Mouse (Mus musculus) stomach, postnatal 0 days (tissue): ENCODE data around the gene Sec1. TPM values are rescaled to one million over a fixed set of nuclear protein-coding genes. Genes with fewer than 3 reads are reported as not detected.

Experiments used
- ATAC-seq: fragments of 200-750 bp; cut with Nextera tagmentation; 2 replicates; pipeline ENCODE4 v1.8.0; 2017; ENCODE audit not compliant: low FRiP score, low TSS enrichment
- DNase-seq: peaks from one replicate; pipeline ENCODE4 v3.0.0-alpha.2; 2016; ENCODE audit warnings: low spot score
- H3K27ac ChIP-seq: fragments of 300-500 bp; sonication (generic); replicated peaks from 2 replicates; pipeline ENCODE4 v1.5.1; 2014; ENCODE audit warnings: mild to moderate bottlenecking, control low read depth
- H3K27me3 ChIP-seq: fragments of 300-500 bp; sonication (generic); 2 replicates; pipeline ENCODE4 v1.6.1; 2014; ENCODE audit warnings: low read length; ENCODE audit not compliant: control insufficient read depth, insufficient read depth
- H3K36me3 ChIP-seq: fragments of 300-500 bp; sonication (generic); 2 replicates; pipeline ENCODE4 v1.6.1; 2014; ENCODE audit warnings: low read length, mixed read lengths; ENCODE audit not compliant: control insufficient read depth, insufficient read depth
- H3K4me1 ChIP-seq: fragments of 300-500 bp; sonication (generic); replicated peaks from 2 replicates; pipeline ENCODE4 v1.6.1; 2014; ENCODE audit warnings: antibody characterized with exemption; ENCODE audit not compliant: control insufficient read depth, insufficient read depth
- H3K4me2 ChIP-seq: fragments of 300-500 bp; sonication (generic); replicated peaks from 2 replicates; pipeline ENCODE4 v1.6.1; 2014; ENCODE audit warnings: low read depth, mild to moderate bottlenecking, control low read depth, moderate library complexity
- H3K4me3 ChIP-seq: fragments of 300-500 bp; sonication (generic); 2 replicates; pipeline ENCODE4 v1.5.1; 2014; ENCODE audit warnings: low read depth, low read length, control low read depth
- H3K9ac ChIP-seq: fragments of 300-500 bp; sonication (generic); 2 replicates; pipeline ENCODE4 v1.6.1; 2014; ENCODE audit warnings: mild to moderate bottlenecking, low read length, control low read depth, mixed read lengths
- H3K9me3 ChIP-seq: fragments of 300-500 bp; sonication (generic); 2 replicates; pipeline ENCODE4 v1.6.1; 2016; ENCODE audit warnings: low read length; ENCODE audit not compliant: control insufficient read depth
- CTCF ChIP-seq: IDR thresholded peaks from 2 replicates; pipeline ENCODE4 v1.5.1; 2016; ENCODE audit warnings: antibody characterized with exemption, low read depth, mild to moderate bottlenecking, moderate library complexity
- EP300 ChIP-seq: optimal IDR thresholded peaks from 2 replicates; pipeline ENCODE3; 2016; ENCODE audit warnings: antibody characterized with exemption
- WGBS: fragments of 180-500 bp; shearing (Covaris S2); extraction: QIAGEN DNeasy Blood & Tissue Kit; methylation state at CpG from one replicate; pipeline ENCODE4 v1.1.7; 2014; 5-methylcytosine and 5-hydroxymethylcytosine counted together
- polyA plus RNA-seq: library from polyadenylated mRNA; unstranded; fragments of >200 nt; fragmentation: Nextera tagmentation; extraction: Ambion mirVana; gene quantifications from 2 replicates; pipeline ENCODE4 v1.2.1, GENCODE M21; 2015

Gene Sec1
- polyA plus RNA-seq, 1 experiment from 2014 or later = 0.53 TPM

GRCm38 (mm10) chr7:45679966-45680621, 14.1 kb downstream of the Sec1 start:
- Histone ChIP-seq H3K27me3 (no peaks in the 10 kb centered on the region), H3K4me3 (no peak overlapping the region), H3K9ac (no peak overlapping the region), H3K4me1 (no peaks in the 10 kb centered on the region; the same call in 1 of the 2 replicates), H3K27ac (peak overlapping the region; percentile 79), H3K4me2 (no peak overlapping the region), H3K36me3 (no peaks in the 10 kb centered on the region), H3K9me3 (no peaks in the 10 kb centered on the region)
- DNase-seq = peak; percentile 77
- WGBS = 47% methylated on average over 14 of the region's 14 CpGs
- no peak for TF ChIP-seq CTCF
- no peak for TF ChIP-seq EP300
- peak; percentile 82 for ATAC-seq

DNA sequence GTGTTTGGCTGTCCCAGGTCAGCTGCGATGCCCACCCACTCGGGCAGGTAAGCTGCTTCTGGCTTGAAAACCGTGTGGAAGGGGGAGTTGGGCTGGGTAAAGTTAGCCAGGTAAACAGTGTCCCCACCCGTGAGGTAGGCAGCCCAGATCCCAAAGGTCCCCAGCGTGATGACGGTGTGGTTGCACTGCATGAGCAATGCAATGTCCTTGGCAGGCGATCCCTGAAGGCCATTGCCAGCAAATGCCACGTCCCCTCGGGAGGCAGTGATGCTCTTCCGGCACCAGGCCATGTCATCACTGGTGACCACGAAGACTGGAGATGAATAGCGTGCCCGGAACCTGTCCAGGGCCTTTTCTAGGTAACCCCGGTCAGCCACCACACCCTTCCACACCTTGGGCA, 15.7 kb downstream of the Sec1 start:
- H3K9me3 ChIP-seq = no peaks in the 10 kb centered on the region
- peak; percentile 58 for DNase-seq
- H3K4me3 ChIP-seq = no peak overlapping the region
- H3K4me2 ChIP-seq = no peak overlapping the region
- no peaks in the 10 kb centered on the region for H3K27me3 ChIP-seq
- TF ChIP-seq EP300 (no peak), CTCF (no peak)
- peak overlapping the region; percentile 81 for H3K27ac ChIP-seq
- no peak overlapping the region for H3K9ac ChIP-seq
- 75% methylated on average over 14 of the region's 14 CpGs for WGBS
- no peaks in the 10 kb centered on the region for H3K4me1 ChIP-seq
- 0 out of 2 replicates have a peak, but pooled peaks have one; percentile 2 for ATAC-seq
- no peaks in the 10 kb centered on the region for H3K36me3 ChIP-seq

GRCm38 (mm10) chr7:45677627-45678295, 16.4 kb downstream of the Sec1 start:
- 45% methylated on average over 7 of the region's 7 CpGs for WGBS
- Histone ChIP-seq H3K4me3 (no peak overlapping the region), H3K36me3 (no peaks in the 10 kb centered on the region), H3K9ac (no peak overlapping the region), H3K27ac (peak overlapping the region; percentile 81), H3K9me3 (no peaks in the 10 kb centered on the region), H3K4me2 (no peak overlapping the region), H3K4me1 (no peaks in the 10 kb centered on the region), H3K27me3 (no peaks in the 10 kb centered on the region)
- peak; percentile 64 for DNase-seq
- no peak for ATAC-seq
- TF ChIP-seq CTCF (no peak), EP300 (no peak)

DNA sequence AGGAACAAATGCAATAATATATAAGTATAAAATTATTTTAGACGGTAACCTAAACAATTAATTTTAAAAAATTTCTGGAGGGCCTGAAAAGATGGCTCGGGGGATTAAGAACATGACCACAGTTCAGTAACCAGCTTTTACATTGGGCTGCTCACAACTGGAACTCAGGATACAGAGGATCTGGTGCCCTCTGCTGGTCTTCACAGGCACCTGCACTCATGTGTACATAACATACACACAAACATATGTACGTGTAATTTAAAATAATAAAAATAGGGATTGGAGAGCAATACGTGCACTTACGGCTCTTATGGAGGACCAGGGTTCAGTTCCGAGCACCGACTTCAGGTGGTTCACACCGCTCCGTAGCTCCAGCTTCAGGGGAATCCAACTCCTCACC, 25.3 kb downstream of the Sec1 start:
- Histone ChIP-seq H3K4me3 (no peak overlapping the region), H3K27me3 (no peaks in the 10 kb centered on the region), H3K9me3 (no peaks in the 10 kb centered on the region), H3K9ac (no peak overlapping the region), H3K36me3 (no peaks in the 10 kb centered on the region), H3K4me2 (no peak overlapping the region), H3K27ac (no peak overlapping the region), H3K4me1 (peaks cover 2% of the 10 kb centered on the region; the same call in 1 of the 2 replicates)
- 96% methylated on average over 9 of the region's 9 CpGs for WGBS
- DNase-seq = no peak
- TF ChIP-seq CTCF = peak; percentile 56
- no peak for TF ChIP-seq EP300
- no peak for ATAC-seq

DNA sequence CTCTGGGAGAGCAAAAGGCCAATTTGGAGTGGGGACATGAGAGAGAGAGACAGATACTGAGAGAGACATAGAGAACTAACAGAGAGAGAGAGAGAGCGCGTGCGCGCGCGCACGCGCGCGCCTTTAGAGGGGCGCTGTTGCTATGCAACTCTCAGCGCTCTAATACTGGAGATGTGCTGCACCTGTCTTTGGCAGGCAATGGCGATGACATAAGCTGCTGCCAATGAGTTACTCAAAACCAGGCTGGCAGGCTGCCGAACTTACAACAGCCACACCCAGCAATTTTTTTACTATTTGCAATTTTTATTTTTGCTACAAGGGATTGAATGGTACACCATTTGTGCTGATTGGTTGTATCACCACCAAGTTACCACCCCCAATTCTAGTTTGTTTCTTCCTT, 26.4 kb downstream of the Sec1 start:
- Histone ChIP-seq H3K36me3 (no peaks in the 10 kb centered on the region), H3K27me3 (no peaks in the 10 kb centered on the region), H3K4me2 (no peak overlapping the region), H3K4me1 (peaks cover 2% of the 10 kb centered on the region; the same call in 1 of the 2 replicates), H3K9ac (no peak overlapping the region), H3K4me3 (no peak overlapping the region), H3K9me3 (no peaks in the 10 kb centered on the region), H3K27ac (no peak overlapping the region)
- peak; percentile 53 for DNase-seq
- no peak for ATAC-seq
- WGBS = 60% methylated on average over 14 of the region's 14 CpGs
- TF ChIP-seq EP300 = no peak
- no peak for TF ChIP-seq CTCF

GRCm38 (mm10) chr7:45666161-45666560, 28.0 kb downstream of the Sec1 start, which contains the start of gene Fut2:
Gene Fut2, minus strand, starts transcription at chr7:45666394.
- H3K27me3 ChIP-seq = no peaks in the 10 kb centered on the region
- no peaks in the 10 kb centered on the region for H3K36me3 ChIP-seq
- no peaks in the 10 kb centered on the region for H3K9me3 ChIP-seq
- H3K4me3 ChIP-seq = peak within 1 kb of the TSS; percentile 37
- TF ChIP-seq CTCF = no peak
- TF ChIP-seq EP300 = no peak
- WGBS = 73% methylated on average over 7 of the region's 7 CpGs
- peak; percentile 62 for DNase-seq
- peak within 1 kb of the TSS; percentile 89 for H3K27ac ChIP-seq
- peak within 1 kb of the TSS; percentile 60 for H3K9ac ChIP-seq
- H3K4me2 ChIP-seq = peak within 1 kb of the TSS; percentile 45
- peak; percentile 71 for ATAC-seq
- peaks cover 2% of the 10 kb centered on the region; the same call in 1 of the 2 replicates for H3K4me1 ChIP-seq
